Mouse (Mus musculus) forebrain, embryonic 13.5 days (tissue): ENCODE data around the gene Dnajc1. TPM values are rescaled to one million over a fixed set of nuclear protein-coding genes. Genes with fewer than 3 reads are reported as not detected.

ENCODE experiments used
- ATAC-seq: fragments of 200-750 bp; cut with Nextera tagmentation; 2 replicates; pipeline ENCODE4 v1.8.0; 2017
- H3K27ac ChIP-seq: fragments of 300-500 bp; sonication (generic); 2 replicates; pipeline ENCODE4 v1.5.1; 2015; ENCODE audit warnings: inconsistent platforms, mild to moderate bottlenecking, moderate library complexity
- H3K27me3 ChIP-seq: fragments of 300-500 bp; sonication (generic); 2 replicates; pipeline ENCODE4 v1.6.1; 2015; ENCODE audit warnings: mild to moderate bottlenecking, inconsistent platforms
- H3K36me3 ChIP-seq: fragments of 300-500 bp; sonication (generic); 2 replicates; pipeline ENCODE4 v1.6.1; 2015; ENCODE audit warnings: mild to moderate bottlenecking, inconsistent platforms; ENCODE audit not compliant: poor library complexity, severe bottlenecking
- H3K4me1 ChIP-seq: fragments of 300-500 bp; sonication (generic); 2 replicates; pipeline ENCODE4 v1.6.1; 2015; ENCODE audit warnings: inconsistent platforms
- H3K4me2 ChIP-seq: fragments of 300-500 bp; sonication (generic); 2 replicates; pipeline ENCODE4 v1.6.1; 2015; ENCODE audit warnings: inconsistent platforms, mild to moderate bottlenecking, moderate library complexity
- H3K4me3 ChIP-seq: fragments of 300-500 bp; sonication (generic); 2 replicates; pipeline ENCODE4 v1.5.1; 2015; ENCODE audit warnings: mild to moderate bottlenecking, inconsistent platforms
- H3K9ac ChIP-seq: fragments of 300-500 bp; sonication (generic); 2 replicates; pipeline ENCODE4 v1.6.1; 2015; ENCODE audit warnings: mild to moderate bottlenecking, inconsistent platforms
- H3K9me3 ChIP-seq: fragments of 300-500 bp; sonication (generic); replicated peaks from 2 replicates; pipeline ENCODE4 v1.6.1; 2016; ENCODE audit warnings: inconsistent platforms
- WGBS: fragments of 180-500 bp; shearing (Covaris S2); methylation state at CpG from one replicate; pipeline ENCODE4 v1.1.7; 2015; 5-methylcytosine and 5-hydroxymethylcytosine counted together
- polyA plus RNA-seq: library from polyadenylated mRNA; unstranded; fragments of >200 nt; fragmentation: Nextera tagmentation; extraction: Ambion mirVana; gene quantifications from 2 replicates; pipeline ENCODE4 v1.2.1, GENCODE M21; 2015

Dnajc1 gene
- polyA plus RNA-seq, 1 experiment from 2014 or later = 32.5 TPM

- Histone ChIP-seq H3K36me3 (peaks cover 41% of the 10 kb centered on the region), H3K27me3 (no peaks in the 10 kb centered on the region), H3K9me3 (no peaks in the 10 kb centered on the region), H3K4me3 (no peak overlapping the region), H3K4me2 (no peak overlapping the region), H3K27ac (no peak overlapping the region), H3K9ac (no peak overlapping the region), H3K4me1 (no peaks in the 10 kb centered on the region)
- ATAC-seq = no peak
Observed at GRCm38 (mm10) chr2:18183079-18183478, 209.6 kb downstream of the Dnajc1 start.

DNA sequence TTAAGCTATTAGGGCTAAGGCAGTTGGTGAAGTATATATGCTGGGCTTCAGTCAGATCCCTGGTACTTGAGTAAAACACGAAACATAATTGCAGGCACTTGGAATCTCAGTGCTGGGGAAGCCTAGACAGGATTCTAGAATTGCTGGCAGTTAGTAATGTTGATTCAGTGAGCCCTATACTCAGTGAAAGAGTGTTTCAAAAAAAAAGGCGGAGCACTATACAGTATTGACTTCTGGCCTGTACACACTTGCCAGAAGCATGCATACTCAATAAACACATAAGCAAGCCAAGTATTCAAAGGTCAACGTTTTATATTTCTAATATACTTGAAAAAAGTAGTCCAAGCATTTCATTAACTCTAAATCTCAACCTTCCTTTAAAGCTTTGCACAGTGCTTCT lies 211.0 kb downstream of the Dnajc1 start:
- Histone ChIP-seq H3K4me2 (no peak overlapping the region), H3K36me3 (peaks cover 48% of the 10 kb centered on the region), H3K9ac (no peak overlapping the region), H3K4me3 (no peak overlapping the region), H3K27ac (no peak overlapping the region), H3K9me3 (no peaks in the 10 kb centered on the region), H3K4me1 (no peaks in the 10 kb centered on the region), H3K27me3 (no peaks in the 10 kb centered on the region)
- WGBS = 93% methylated on average over 3 of the region's 3 CpGs
- ATAC-seq = no peak

GRCm38 (mm10) chr2:18180323-18180722 lies 212.3 kb downstream of the Dnajc1 start:
- ATAC-seq = no peak
- H3K36me3 ChIP-seq = peaks cover 46% of the 10 kb centered on the region
- no peak overlapping the region for H3K27ac ChIP-seq
- H3K4me1 ChIP-seq = no peaks in the 10 kb centered on the region
- H3K27me3 ChIP-seq = no peaks in the 10 kb centered on the region
- 95% methylated on average over 5 of the region's 5 CpGs for WGBS
- no peak overlapping the region for H3K4me2 ChIP-seq
- no peak overlapping the region for H3K4me3 ChIP-seq
- H3K9me3 ChIP-seq = no peaks in the 10 kb centered on the region
- H3K9ac ChIP-seq = no peak overlapping the region

- Histone ChIP-seq H3K27me3 (no peaks in the 10 kb centered on the region), H3K9me3 (no peaks in the 10 kb centered on the region), H3K4me2 (no peak overlapping the region), H3K4me3 (no peak overlapping the region), H3K9ac (no peak overlapping the region), H3K4me1 (no peaks in the 10 kb centered on the region), H3K27ac (no peak overlapping the region), H3K36me3 (peaks cover 32% of the 10 kb centered on the region)
- WGBS = 80% methylated on average over 3 of the region's 3 CpGs
- no peak for ATAC-seq
Observed at GRCm38 (mm10) chr2:18176235-18176634, 216.4 kb downstream of the Dnajc1 start.

- Histone ChIP-seq H3K4me1 (no peaks in the 10 kb centered on the region), H3K9me3 (no peaks in the 10 kb centered on the region), H3K27ac (no peak overlapping the region), H3K9ac (no peak overlapping the region), H3K27me3 (no peaks in the 10 kb centered on the region), H3K36me3 (peaks cover 32% of the 10 kb centered on the region), H3K4me2 (no peak overlapping the region), H3K4me3 (no peak overlapping the region)
- no peak for ATAC-seq
- WGBS = 34% methylated on average over 1 of the region's 1 CpGs
Observed at GRCm38 (mm10) chr2:18175234-18175633, 217.4 kb downstream of the Dnajc1 start.

GRCm38 (mm10) chr2:18169174-18169948 lies 223.3 kb downstream of the Dnajc1 start:
- no peaks in the 10 kb centered on the region for H3K9me3 ChIP-seq
- no peaks in the 10 kb centered on the region for H3K27me3 ChIP-seq
- no peak overlapping the region for H3K4me2 ChIP-seq
- no peak overlapping the region for H3K4me3 ChIP-seq
- no peaks in the 10 kb centered on the region for H3K4me1 ChIP-seq
- H3K9ac ChIP-seq = no peak overlapping the region
- ATAC-seq = no peak
- no peak overlapping the region for H3K27ac ChIP-seq
- H3K36me3 ChIP-seq = peaks cover 11% of the 10 kb centered on the region; the same call in 1 of the 2 replicates
- WGBS = 71% methylated on average over 1 of the region's 1 CpGs

DNA sequence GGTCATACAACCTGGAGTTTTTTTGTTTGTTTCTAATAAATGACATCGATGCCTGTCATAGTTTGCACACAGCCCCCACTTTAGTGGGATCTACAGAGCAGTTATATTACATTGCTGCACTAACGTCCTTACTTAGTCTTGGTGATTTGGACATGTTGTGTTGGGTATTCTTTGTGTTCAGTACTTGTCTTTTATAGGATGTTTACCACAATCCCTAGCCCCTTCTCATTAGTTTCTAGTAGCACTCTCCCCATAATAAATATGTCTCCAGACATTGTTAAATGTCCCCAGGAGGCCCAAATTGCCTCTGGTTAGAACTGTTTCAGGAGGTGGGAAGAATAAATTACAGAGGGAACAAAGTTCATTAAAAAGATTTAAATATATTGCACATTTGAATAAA lies 227.1 kb downstream of the Dnajc1 start:
- no peak for ATAC-seq
- Histone ChIP-seq H3K4me2 (no peak overlapping the region), H3K36me3 (peaks cover 24% of the 10 kb centered on the region), H3K9ac (no peak overlapping the region), H3K27ac (no peak overlapping the region), H3K27me3 (no peaks in the 10 kb centered on the region), H3K9me3 (no peaks in the 10 kb centered on the region), H3K4me3 (no peak overlapping the region), H3K4me1 (no peaks in the 10 kb centered on the region)
- WGBS = 62% methylated on average over 2 of the region's 2 CpGs

DNA sequence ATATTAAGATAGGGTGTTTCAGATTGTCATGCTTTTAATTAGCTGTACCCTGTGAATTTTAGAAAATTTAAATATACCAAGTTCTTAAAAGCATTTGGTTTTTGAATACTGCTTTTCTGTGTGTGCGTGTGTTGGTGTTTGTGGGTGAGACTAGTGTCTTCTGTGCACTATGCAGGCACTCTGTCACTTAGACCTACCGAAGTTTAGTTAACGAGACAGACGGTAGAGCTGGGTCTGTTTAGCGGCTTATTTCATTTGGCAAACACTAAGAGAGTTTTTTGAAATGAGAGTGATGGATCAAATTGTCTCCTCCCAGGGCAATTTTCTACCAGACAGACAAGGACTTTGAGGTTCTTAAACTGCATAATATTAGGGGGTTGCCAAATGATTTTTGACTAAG lies 231.6 kb downstream of the Dnajc1 start:
- H3K9me3 ChIP-seq = no peaks in the 10 kb centered on the region
- no peak overlapping the region for H3K4me3 ChIP-seq
- H3K27ac ChIP-seq = no peak overlapping the region
- no peaks in the 10 kb centered on the region for H3K4me1 ChIP-seq
- ATAC-seq = no peak
- no peak overlapping the region for H3K4me2 ChIP-seq
- peaks cover 26% of the 10 kb centered on the region for H3K36me3 ChIP-seq
- H3K9ac ChIP-seq = no peak overlapping the region
- WGBS = 46% methylated on average over 5 of the region's 5 CpGs
- no peaks in the 10 kb centered on the region for H3K27me3 ChIP-seq

GRCm38 (mm10) chr2:18159426-18159825 lies 233.2 kb downstream of the Dnajc1 start:
- Histone ChIP-seq H3K27me3 (no peaks in the 10 kb centered on the region), H3K4me3 (no peak overlapping the region), H3K27ac (no peak overlapping the region), H3K36me3 (peaks cover 40% of the 10 kb centered on the region), H3K9ac (no peak overlapping the region), H3K4me1 (no peaks in the 10 kb centered on the region), H3K4me2 (no peak overlapping the region), H3K9me3 (no peaks in the 10 kb centered on the region)
- 93% methylated on average over 3 of the region's 3 CpGs for WGBS
- ATAC-seq = no peak

DNA sequence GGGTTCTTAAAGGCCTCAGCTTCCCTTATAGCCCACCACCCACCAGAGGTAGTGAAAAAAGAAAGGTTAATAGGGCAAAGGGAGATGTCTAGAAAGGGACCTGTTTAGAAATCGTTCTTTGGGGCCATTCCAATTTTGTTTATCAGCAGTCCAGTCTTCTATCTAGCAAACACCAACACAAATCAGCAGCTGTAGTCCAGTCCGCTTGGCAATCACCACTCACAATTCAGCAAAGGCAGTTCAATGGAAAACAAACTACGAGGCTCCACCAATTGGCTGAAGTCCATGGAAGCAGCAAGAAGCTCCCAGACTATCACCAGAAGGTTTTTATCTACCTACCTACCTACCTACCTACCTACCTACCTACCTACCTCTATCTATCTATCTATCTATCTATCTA lies 236.5 kb downstream of the Dnajc1 start:
- Histone ChIP-seq H3K9me3 (no peaks in the 10 kb centered on the region), H3K36me3 (peaks cover 39% of the 10 kb centered on the region), H3K27me3 (no peaks in the 10 kb centered on the region), H3K4me2 (no peak overlapping the region), H3K27ac (no peak overlapping the region), H3K4me1 (no peaks in the 10 kb centered on the region), H3K4me3 (no peak overlapping the region), H3K9ac (no peak overlapping the region)
- 95% methylated on average over 3 of the region's 3 CpGs for WGBS
- ATAC-seq = no peak
